Mouse (Mus musculus) limb, embryonic 14.5 days (tissue): ENCODE measurements at regions not wholly inside any gene's neighbourhood (a gene's known extent, or its start where the extent isn't known, plus 50 kb on each side); places are given as distances from the start of the nearest gene placed in this dataset.

Source experiments
- ATAC-seq: fragments of 200-750 bp; cut with Nextera tagmentation; 2 replicates; pipeline ENCODE4 v1.8.0; 2017; ENCODE audit warnings: low read depth, moderate number of reproducible peaks, moderate TSS enrichment; ENCODE audit not compliant: low FRiP score
- DNase-seq: peaks from one replicate; pipeline ENCODE4 v3.0.0-alpha.2; 2015; ENCODE audit warnings: low spot score
- H3K27ac ChIP-seq: fragments of 300-500 bp; sonication (generic); replicated peaks from 2 replicates; pipeline ENCODE4 v1.5.1; 2014; ENCODE audit warnings: low read depth, mild to moderate bottlenecking, low read length, moderate library complexity, mixed read lengths
- H3K27me3 ChIP-seq: fragments of 300-500 bp; sonication (generic); 2 replicates; pipeline ENCODE4 v1.6.1; 2014; ENCODE audit warnings: low read length, mixed read lengths; ENCODE audit not compliant: control insufficient read depth, insufficient read depth
- H3K36me3 ChIP-seq: fragments of 300-500 bp; sonication (generic); 2 replicates; pipeline ENCODE4 v1.6.1; 2014; ENCODE audit warnings: mild to moderate bottlenecking, low read length, moderate library complexity, mixed read lengths; ENCODE audit not compliant: control insufficient read depth, insufficient read depth
- H3K4me1 ChIP-seq: fragments of 300-500 bp; sonication (generic); 2 replicates; pipeline ENCODE4 v1.6.1; 2014; ENCODE audit warnings: antibody characterized with exemption, low read length, mixed read lengths; ENCODE audit not compliant: control insufficient read depth, insufficient read depth
- H3K4me2 ChIP-seq: fragments of 300-500 bp; sonication (generic); replicated peaks from 2 replicates; pipeline ENCODE4 v1.6.1; 2014; ENCODE audit warnings: low read depth, mild to moderate bottlenecking, low read length, moderate library complexity; ENCODE audit not compliant: severe bottlenecking
- H3K4me3 ChIP-seq: fragments of 300-500 bp; sonication (generic); replicated peaks from 2 replicates; pipeline ENCODE4 v1.5.1; 2014; ENCODE audit warnings: low read length
- H3K9ac ChIP-seq: fragments of 300-500 bp; sonication (generic); 2 replicates; pipeline ENCODE4 v1.6.1; 2014; ENCODE audit warnings: mild to moderate bottlenecking, low read depth, low read length, moderate library complexity; ENCODE audit not compliant: severe bottlenecking
- H3K9me3 ChIP-seq: fragments of 300-500 bp; sonication (generic); 2 replicates; pipeline ENCODE4 v1.6.1; 2016; ENCODE audit warnings: low read length; ENCODE audit not compliant: control insufficient read depth
- POLR2A ChIP-seq: fragments of 200-500 bp; IDR thresholded peaks from 2 replicates; pipeline ENCODE4 v1.8.0; 2012; ENCODE audit warnings: inconsistent platforms, mild to moderate bottlenecking, moderate library complexity, borderline replicate concordance; ENCODE audit not compliant: insufficient read depth, insufficient read length; ENCODE audit errors: extremely low read depth
- WGBS: fragments of 180-500 bp; shearing (Covaris S2); extraction: QIAGEN DNeasy Blood & Tissue Kit; methylation state at CpG from one replicate; pipeline ENCODE4 v1.1.7; 2014; 5-methylcytosine and 5-hydroxymethylcytosine counted together

DNA sequence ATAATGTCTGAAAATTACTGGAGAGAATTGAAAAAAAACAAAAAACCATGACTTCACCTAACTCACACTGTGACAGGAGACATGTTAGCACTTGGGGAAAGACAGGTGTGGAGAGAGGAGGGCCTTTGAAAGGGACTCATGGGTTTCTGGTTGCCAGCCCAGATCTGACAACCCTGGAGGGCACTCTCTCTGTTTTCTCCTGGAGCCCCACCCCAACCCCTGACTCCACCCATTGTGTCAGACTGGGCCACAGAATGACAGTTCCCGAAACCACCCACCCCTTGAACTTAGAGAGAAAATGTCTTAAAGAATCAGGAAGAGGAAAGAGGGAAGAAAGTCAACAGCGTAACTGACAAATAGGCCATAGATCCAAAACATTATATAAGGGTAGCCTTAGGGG is 197.4 kb upstream of the Rreb1 start:
- H3K36me3 ChIP-seq, result no peaks in the 10 kb centered on the region
- DNase-seq (peak; percentile 62), ATAC-seq (no peak)
- no peaks in the 10 kb centered on the region for H3K27me3 ChIP-seq
- H3K9ac ChIP-seq, result no peak overlapping the region
- no peaks in the 10 kb centered on the region for H3K4me1 ChIP-seq
- no peak overlapping the region for H3K4me2 ChIP-seq
- no peak overlapping the region for H3K27ac ChIP-seq
- no peak overlapping the region for H3K4me3 ChIP-seq
- 78% methylated on average over 2 of the region's 2 CpGs for WGBS
- no peaks in the 10 kb centered on the region for H3K9me3 ChIP-seq
- TF ChIP-seq POLR2A, result no peak

DNA sequence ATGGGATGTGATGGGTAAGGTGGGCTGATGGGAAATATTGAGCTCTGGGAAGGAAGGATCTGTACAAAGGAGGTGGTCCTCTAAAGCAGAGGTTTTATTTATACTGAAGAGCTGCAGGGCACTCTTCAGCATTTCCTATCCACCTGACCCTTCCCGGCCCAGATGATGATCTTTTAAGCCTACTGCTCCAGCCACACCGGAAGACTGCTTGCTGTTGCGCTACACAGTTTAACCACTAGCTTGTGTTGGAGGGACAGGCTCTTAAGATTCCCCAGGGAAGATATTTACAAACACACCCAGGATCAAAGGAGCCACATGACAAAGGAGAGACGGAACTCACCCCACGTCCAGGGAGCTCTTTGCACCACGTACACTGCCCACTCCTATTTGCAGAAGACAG is 196.8 kb upstream of the Rreb1 start:
- no peaks in the 10 kb centered on the region for H3K4me1 ChIP-seq
- WGBS, result 54% methylated on average over 6 of the region's 6 CpGs
- no peak overlapping the region for H3K9ac ChIP-seq
- no peak for TF ChIP-seq POLR2A
- no peak for ATAC-seq
- H3K4me3 ChIP-seq, result no peak overlapping the region
- no peak for DNase-seq
- no peaks in the 10 kb centered on the region for H3K36me3 ChIP-seq
- no peaks in the 10 kb centered on the region for H3K9me3 ChIP-seq
- no peaks in the 10 kb centered on the region for H3K27me3 ChIP-seq
- no peak overlapping the region for H3K27ac ChIP-seq
- H3K4me2 ChIP-seq, result no peak overlapping the region

DNA sequence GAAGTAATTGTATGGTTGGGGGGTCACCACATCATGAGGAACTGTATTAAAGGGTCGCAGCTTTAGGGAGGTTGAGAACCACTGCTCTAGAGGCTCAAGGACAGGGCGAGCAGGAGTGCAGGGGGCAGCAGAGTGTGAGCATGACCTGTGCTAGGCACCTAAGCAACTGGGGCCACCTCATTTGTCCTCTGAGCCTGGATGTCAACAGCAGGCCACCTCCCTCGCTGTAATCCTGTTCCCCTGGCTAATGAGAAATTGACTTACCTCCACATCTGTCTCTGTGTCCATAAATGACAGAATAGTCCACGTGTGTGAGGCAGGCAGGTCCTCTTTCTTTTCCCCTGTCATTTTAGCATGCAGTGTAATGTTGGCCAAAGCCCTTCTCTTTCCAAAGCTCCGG is 192.7 kb upstream of the Rreb1 start:
- H3K4me3 ChIP-seq, result no peak overlapping the region
- H3K4me2 ChIP-seq, result no peak overlapping the region
- no peaks in the 10 kb centered on the region for H3K9me3 ChIP-seq
- no peaks in the 10 kb centered on the region for H3K36me3 ChIP-seq
- no peak overlapping the region for H3K9ac ChIP-seq
- WGBS, result 70% methylated on average over 5 of the region's 5 CpGs
- no peak for TF ChIP-seq POLR2A
- no peaks in the 10 kb centered on the region for H3K4me1 ChIP-seq
- no peak overlapping the region for H3K27ac ChIP-seq
- ATAC-seq, result no peak
- no peak for DNase-seq
- no peaks in the 10 kb centered on the region for H3K27me3 ChIP-seq

DNA sequence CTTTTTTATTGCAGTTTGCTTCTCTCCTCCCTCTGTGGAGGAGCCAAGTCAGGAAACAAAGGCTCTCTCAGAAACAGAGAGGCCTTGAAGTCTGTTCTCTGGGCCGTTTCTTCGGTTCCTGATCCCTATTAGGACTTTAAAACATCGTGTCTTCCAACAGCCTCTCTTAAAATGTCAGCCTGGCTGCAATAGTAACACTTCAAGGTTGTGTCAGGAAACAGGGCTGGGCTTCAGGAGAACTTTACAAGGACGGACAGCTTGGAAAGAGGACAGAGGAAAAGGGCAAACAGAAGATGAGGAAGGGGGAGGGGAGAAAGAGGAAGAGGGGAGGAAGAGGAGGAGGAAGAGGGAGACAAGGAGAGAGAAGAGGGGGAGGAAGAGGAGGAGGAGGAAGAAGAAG is 191.7 kb upstream of the Rreb1 start:
- Histone ChIP-seq H3K9me3 (no peaks in the 10 kb centered on the region), H3K4me3 (no peak overlapping the region), H3K4me1 (no peaks in the 10 kb centered on the region), H3K36me3 (no peaks in the 10 kb centered on the region), H3K4me2 (no peak overlapping the region), H3K27me3 (no peaks in the 10 kb centered on the region), H3K9ac (no peak overlapping the region), H3K27ac (no peak overlapping the region)
- TF ChIP-seq POLR2A, result no peak
- DNase-seq (no peak), ATAC-seq (no peak)
- WGBS, result 35% methylated on average over 4 of the region's 4 CpGs

DNA sequence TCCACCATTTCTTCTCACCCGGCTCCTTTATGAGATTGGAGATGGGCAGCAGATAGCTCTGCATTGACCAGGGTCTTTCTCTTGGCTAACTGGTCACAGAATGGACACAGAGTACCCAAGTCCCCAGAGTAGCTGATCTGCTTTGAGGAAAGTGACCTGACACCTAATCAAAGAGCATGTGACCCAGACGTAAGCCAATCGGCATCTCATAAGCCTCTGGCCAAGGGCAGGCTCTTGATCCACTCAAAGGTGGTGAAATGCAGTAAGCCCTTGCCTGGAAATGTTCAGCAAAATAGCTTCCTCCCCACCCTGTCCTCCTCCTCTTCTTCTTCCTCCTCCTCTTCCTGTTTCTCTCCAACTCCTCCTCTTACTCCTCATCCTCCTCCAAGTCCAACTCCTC is 190.3 kb upstream of the Rreb1 start:
- no peak for DNase-seq
- WGBS, result 87% methylated on average over 3 of the region's 3 CpGs
- H3K9ac ChIP-seq, result no peak overlapping the region
- H3K36me3 ChIP-seq, result no peaks in the 10 kb centered on the region
- no peak overlapping the region for H3K27ac ChIP-seq
- no peaks in the 10 kb centered on the region for H3K27me3 ChIP-seq
- no peak overlapping the region for H3K4me3 ChIP-seq
- TF ChIP-seq POLR2A, result no peak
- H3K4me2 ChIP-seq, result no peak overlapping the region
- H3K9me3 ChIP-seq, result no peaks in the 10 kb centered on the region
- ATAC-seq, result no peak
- H3K4me1 ChIP-seq, result no peaks in the 10 kb centered on the region

DNA sequence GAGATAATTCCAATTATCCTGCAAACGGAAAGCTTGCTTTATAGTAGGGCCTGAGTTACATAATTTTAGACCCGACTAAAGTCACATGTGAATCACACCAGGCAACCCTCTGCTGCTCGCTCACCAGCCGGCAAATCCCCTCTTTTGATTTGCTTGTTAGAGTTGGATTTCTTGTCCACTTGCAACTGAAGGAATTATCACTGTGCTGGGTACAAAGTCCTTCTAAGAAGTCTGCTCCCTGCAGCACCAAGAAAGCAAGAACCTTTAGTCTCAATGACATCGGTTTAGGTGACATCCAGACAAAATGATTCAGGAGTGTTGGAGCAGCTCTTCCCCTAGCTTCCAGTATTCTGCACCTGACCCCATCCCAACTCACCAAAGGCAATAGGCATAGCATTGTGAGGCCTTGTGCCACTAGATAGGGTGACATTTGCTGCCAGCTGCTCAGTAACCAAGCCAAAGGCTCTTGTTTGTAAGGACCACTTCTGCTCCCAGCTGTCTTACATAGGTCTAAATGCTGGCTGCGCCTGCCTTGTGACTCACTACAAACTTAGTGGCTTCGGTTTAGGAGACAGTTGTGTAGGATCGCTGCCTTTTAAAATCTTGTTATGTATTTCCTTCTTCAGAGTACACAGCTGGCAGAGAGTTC is 189.5 kb upstream of the Rreb1 start:
- no peak overlapping the region for H3K4me2 ChIP-seq
- no peak for TF ChIP-seq POLR2A
- DNase-seq (peak; percentile 71), ATAC-seq (peak; percentile 78)
- H3K9ac ChIP-seq, result no peak overlapping the region
- H3K4me1 ChIP-seq, result no peaks in the 10 kb centered on the region
- no peaks in the 10 kb centered on the region for H3K36me3 ChIP-seq
- no peak overlapping the region for H3K4me3 ChIP-seq
- no peak overlapping the region for H3K27ac ChIP-seq
- H3K9me3 ChIP-seq, result no peaks in the 10 kb centered on the region
- H3K27me3 ChIP-seq, result no peaks in the 10 kb centered on the region
- WGBS, result 87% methylated on average over 8 of the region's 8 CpGs
